In the genomic region with DNA sequence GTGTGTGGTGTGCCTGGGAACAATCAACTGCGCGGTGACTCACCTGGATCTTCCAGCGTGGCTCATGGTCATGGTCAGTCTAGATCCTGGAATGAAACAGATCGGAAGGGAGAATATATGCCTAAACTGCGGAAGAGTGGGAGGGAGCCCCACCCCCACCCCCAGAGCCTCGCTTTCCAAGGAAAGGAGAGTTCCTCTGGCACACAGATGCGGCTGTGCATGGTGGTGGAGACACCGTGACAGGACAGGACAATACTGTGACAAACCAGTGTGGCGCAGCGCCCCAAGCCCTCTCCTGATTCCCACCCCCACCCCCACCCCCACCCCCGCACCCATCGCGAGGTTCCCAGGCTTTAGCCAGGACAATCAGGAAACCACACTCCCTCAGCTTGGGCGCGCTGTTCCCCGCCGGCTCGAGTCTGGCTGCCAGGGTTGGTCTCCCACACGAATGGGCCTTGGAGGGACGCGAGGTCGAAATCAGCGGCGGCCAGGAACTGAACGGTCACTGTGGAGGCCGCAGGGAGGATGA, we compare ENCODE assay signal across 8 mouse cellular contexts. TPM values are rescaled to one million over a fixed set of nuclear protein-coding genes. Genes with fewer than 3 reads are reported as not detected.
DNase-seq lines count a peak whose midpoint lies in the region; ATAC-seq lines count a peak whose summit lies in the region.

No protein-coding gene starts in this region.

- peak; percentile 33 for DNase-seq in adrenal gland, postnatal 10 days
- no peak for DNase-seq in adrenal gland, adult 18-20 months (ENCODE audit: low spot score in 2 of 2)
- DNase-seq in lung, postnatal 14 days: no peak
- DNase-seq in intestine, embryonic 14.5 days (ENCODE audit: low spot score): no peak
- DNase-seq in spleen, postnatal 36 days (ENCODE audit: low spot score in 2 of 2): no peak

- H3K27ac ChIP-seq in lung, embryonic 15.5 days: 0 out of 2 replicates have a peak overlapping the region, but pooled peaks have one; percentile 42
- H3K27ac ChIP-seq in intestine, embryonic 14.5 days (ENCODE audit: low read depth): peak overlapping the region; percentile 17
- peak overlapping the region; percentile 74; the same call in 1 of the 2 replicates for H3K27ac ChIP-seq in neural tube, embryonic 12.5 days

- H3K4me3 ChIP-seq in lung, embryonic 15.5 days: peak overlapping the region; percentile 69
- H3K4me3 ChIP-seq in intestine, embryonic 14.5 days (ENCODE audit: low read depth, low read length): peak overlapping the region; percentile 85
- H3K4me3 ChIP-seq in neural tube, embryonic 12.5 days: peak overlapping the region; percentile 91

- H3K27me3 ChIP-seq in lung, embryonic 15.5 days: no peaks in the 10 kb centered on the region
- no peaks in the 10 kb centered on the region for H3K27me3 ChIP-seq in intestine, embryonic 14.5 days (replicated peaks; ENCODE audit: control insufficient read depth, insufficient read depth, low read length)
- H3K27me3 ChIP-seq in neural tube, embryonic 12.5 days (replicated peaks): no peaks in the 10 kb centered on the region

- WGBS in lung, embryonic 15.5 days: 3% methylated on average over 26 of the region's 26 CpGs
- 4% methylated on average over 25 of the region's 26 CpGs for WGBS in intestine, embryonic 14.5 days
- 4% methylated on average over 26 of the region's 26 CpGs for WGBS in neural tube, embryonic 12.5 days

- peak overlapping the region; percentile 97 for H3K4me2 ChIP-seq in lung, embryonic 15.5 days
- H3K4me2 ChIP-seq in intestine, embryonic 14.5 days (ENCODE audit: low read length): peak overlapping the region; percentile 95
- peak overlapping the region; percentile 85 for H3K4me2 ChIP-seq in neural tube, embryonic 12.5 days (replicated peaks)

- peak; percentile 47; the same call in 1 of the 2 replicates for ATAC-seq in lung, embryonic 15.5 days (ENCODE audit: borderline replicate concordance, extremely low read depth, low FRiP score, low TSS enrichment)
- peak; percentile 25; the same call in 1 of the 2 replicates for ATAC-seq in intestine, embryonic 14.5 days (replicated peaks; ENCODE audit: low FRiP score, low TSS enrichment, low read depth)
- ATAC-seq in neural tube, embryonic 12.5 days (ENCODE audit: low FRiP score, low read depth): peak; percentile 57
- ATAC-seq in activated CD4-positive, CD25-positive, alpha-beta regulatory T cell, adult 4 months: no peak

- H3K36me3 ChIP-seq in lung, embryonic 15.5 days: no peaks in the 10 kb centered on the region
- no peaks in the 10 kb centered on the region for H3K36me3 ChIP-seq in intestine, embryonic 14.5 days (ENCODE audit: control insufficient read depth, insufficient read depth, low read length)
- H3K36me3 ChIP-seq in neural tube, embryonic 12.5 days: peaks cover 11% of the 10 kb centered on the region; the same call in 1 of the 2 replicates

- peaks cover 18% of the 10 kb centered on the region for H3K4me1 ChIP-seq in lung, embryonic 15.5 days
- H3K4me1 ChIP-seq in intestine, embryonic 14.5 days (replicated peaks; ENCODE audit: control insufficient read depth, insufficient read depth, low read length): peaks cover 3% of the 10 kb centered on the region; the same call in 1 of the 2 replicates
- peaks cover 21% of the 10 kb centered on the region for H3K4me1 ChIP-seq in neural tube, embryonic 12.5 days

- no peaks in the 10 kb centered on the region for H3K9me3 ChIP-seq in lung, embryonic 15.5 days
- no peaks in the 10 kb centered on the region for H3K9me3 ChIP-seq in intestine, embryonic 14.5 days (ENCODE audit: control insufficient read depth, low read length)
- no peaks in the 10 kb centered on the region for H3K9me3 ChIP-seq in neural tube, embryonic 12.5 days

- H3K9ac ChIP-seq in lung, embryonic 15.5 days: peak overlapping the region; percentile 53
- H3K9ac ChIP-seq in intestine, embryonic 14.5 days (ENCODE audit: low read length): peak overlapping the region; percentile 53
- peak overlapping the region; percentile 92 for H3K9ac ChIP-seq in neural tube, embryonic 12.5 days

RNA-seq across cellular contexts. Expression of gene Gm1673, which starts 0.4 kb away (rescaled TPM):
- total RNA-seq in adrenal gland, postnatal 10 days (2021): 10 to 100 TPM; 18.2 to 23.6 TPM
- total RNA-seq in adrenal gland, adult 18-20 months (2021): 10 to 100 TPM; 21.1 to 39.7 TPM
- polyA plus RNA-seq in lung, embryonic 15.5 days (2015; fragmentation: Nextera tagmentation; extraction: Ambion mirVana): 68.6 and 71.4 TPM in 2 replicates
- 69.7 and 74.9 TPM in 2 replicates for polyA plus RNA-seq in intestine, embryonic 14.5 days (2014; fragmentation: Nextera tagmentation; extraction: Ambion mirVana)
- polyA plus RNA-seq in neural tube, embryonic 12.5 days (2016; fragmentation: Nextera tagmentation; extraction: Ambion mirVana): 384 and 439 TPM in 2 replicates
- polyA plus RNA-seq in activated CD4-positive, CD25-positive, alpha-beta regulatory T cell, adult 4 months (2017; shearing (Covaris generic)): not detected

RNA-seq across cellular contexts. Expression of gene Nat8l, which starts 13.0 kb away (rescaled TPM):
- 10 to 100 TPM; 19.6 to 30.1 TPM for total RNA-seq in adrenal gland, postnatal 10 days (2021)
- 10 to 100 TPM; 21.7 to 44.0 TPM for total RNA-seq in adrenal gland, adult 18-20 months (2021)
- polyA plus RNA-seq in lung, embryonic 15.5 days (2015; fragmentation: Nextera tagmentation; extraction: Ambion mirVana): 0.16 TPM in 2 replicates
- polyA plus RNA-seq in intestine, embryonic 14.5 days (2014; fragmentation: Nextera tagmentation; extraction: Ambion mirVana): 0.39 and 0.42 TPM in 2 replicates
- polyA plus RNA-seq in neural tube, embryonic 12.5 days (2016; fragmentation: Nextera tagmentation; extraction: Ambion mirVana): 3.7 and 4.1 TPM in 2 replicates
- polyA plus RNA-seq in activated CD4-positive, CD25-positive, alpha-beta regulatory T cell, adult 4 months (2017; shearing (Covaris generic)): not detected

RNA-seq across cellular contexts. Expression of gene Nelfa, which starts 46.6 kb away (rescaled TPM):
- 10 to 100 TPM; 18.2 to 22.7 TPM for total RNA-seq in adrenal gland, postnatal 10 days (2021)
- total RNA-seq in adrenal gland, adult 18-20 months (2021): 10 to 100 TPM; 17.9 to 19.9 TPM
- polyA plus RNA-seq in lung, embryonic 15.5 days (2015; fragmentation: Nextera tagmentation; extraction: Ambion mirVana): 52.7 and 54.3 TPM in 2 replicates
- 53.9 and 54.1 TPM in 2 replicates for polyA plus RNA-seq in intestine, embryonic 14.5 days (2014; fragmentation: Nextera tagmentation; extraction: Ambion mirVana)
- polyA plus RNA-seq in neural tube, embryonic 12.5 days (2016; fragmentation: Nextera tagmentation; extraction: Ambion mirVana): 55.6 and 57.8 TPM in 2 replicates
- polyA plus RNA-seq in activated CD4-positive, CD25-positive, alpha-beta regulatory T cell, adult 4 months (2017; shearing (Covaris generic)): 10 to 100 TPM; 34.5 to 42.9 TPM

Comparison
In these comparisons a context has a peak if more than half of its experiments do, and no peak if none do; other contexts are left out.
1. H3K27ac ChIP-seq: peak in every context shown above with its lines; median percentile 74 in neural tube, embryonic 12.5 days; 42 in lung, embryonic 15.5 days; 17 in intestine, embryonic 14.5 days.
2. RNA of gene Gm1673, which starts 0.4 kb away (polyA plus RNA-seq): 384 to 439 TPM in neural tube, embryonic 12.5 days, 69.7 to 74.9 TPM in intestine, embryonic 14.5 days and 68.6 to 71.4 TPM in lung, embryonic 15.5 days; not detected in activated CD4-positive, CD25-positive, alpha-beta regulatory T cell, adult 4 months; every median in the first group is over 10 times any median in the second.
3. Peak in every context shown above with its lines, with median percentiles within 50 percentile points of each other: H3K4me2 ChIP-seq, H3K4me3 ChIP-seq and H3K9ac ChIP-seq.